Mouse (Mus musculus) ES-E14 (cell line): Measurements from ENCODE around the gene Ncor1.

ENCODE experiments used
- MAFK ChIP-seq: IDR thresholded peaks from 2 replicates; pipeline ENCODE4 v1.6.1; 2014; ENCODE audit warnings: mild to moderate bottlenecking, low read depth, low read length, inconsistent platforms; ENCODE audit not compliant: insufficient read depth
- ZC3H11A ChIP-seq: IDR thresholded peaks from 2 replicates; pipeline ENCODE4 v1.6.1; 2012; ENCODE audit warnings: low read depth, mild to moderate bottlenecking, inconsistent platforms, low read length, borderline replicate concordance

- no peak for TF ChIP-seq ZC3H11A
- no peak for TF ChIP-seq MAFK
Measured at GRCm38 (mm10) chr11:62458780-62459179, 439 bp upstream of the Ncor1 start.
